In the genomic region with DNA sequence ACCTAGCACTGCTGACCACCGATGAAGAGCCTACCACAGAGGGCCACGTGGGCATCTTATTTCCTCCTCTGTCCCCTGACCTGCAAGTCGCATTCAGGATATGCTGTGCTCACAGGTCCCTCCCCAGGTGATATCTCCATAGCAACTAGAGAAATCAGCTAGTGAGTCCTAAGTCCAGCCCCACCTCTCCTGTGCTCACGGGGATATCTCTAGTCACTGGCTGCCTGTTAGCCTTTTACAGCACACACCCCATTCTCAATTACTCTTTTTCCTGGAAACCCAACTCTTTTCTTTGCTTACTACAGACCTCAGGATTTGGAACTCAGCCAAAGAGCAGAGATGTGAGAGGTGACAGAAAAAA, we compare ENCODE assay signal across 17 mouse cellular contexts. TPM values are rescaled to one million over a fixed set of nuclear protein-coding genes. Genes with fewer than 3 reads are reported as not detected.
DNase-seq lines count a peak whose midpoint lies in the region; ATAC-seq and TF ChIP-seq lines count a peak whose summit lies in the region.
"Had no signal": no experiment of that assay in that cellular context is flagged by ENCODE, and none has a peak within 500 bp of the region (broad histone marks: within the 10 kb centered on the region; RNA-seq: fewer than 3 reads in every experiment).

No protein-coding gene starts in this region.

- no peak for TF ChIP-seq EP300 in MEL (IDR thresholded peaks at IDR 0.05; ENCODE audit: low read depth in 1 of 2, low read length in 2 of 2)

- TF ChIP-seq RAD21 in MEL (IDR thresholded peaks at IDR 0.05; ENCODE audit: low read depth, low read length): no peak

- H3K4me2 ChIP-seq in hindbrain, embryonic 16.5 days (ENCODE audit: low read length): no peak overlapping the region
- H3K4me2 ChIP-seq: neural tube, embryonic 12.5 days had no signal

- peak overlapping the region; percentile 46 for H3K9ac ChIP-seq in MEL (ENCODE audit: control insufficient read depth, low read depth, low read length, poor library complexity, severe bottlenecking)
- no peak overlapping the region for H3K9ac ChIP-seq in hindbrain, embryonic 16.5 days (ENCODE audit: low read depth, low read length)
- H3K9ac ChIP-seq: neural tube, embryonic 12.5 days had no signal

- DNase-seq in kidney, postnatal 36 days: peak; percentile 26 to 33
- DNase-seq in kidney, postnatal 4 days: no peak
- DNase-seq in MEL (ENCODE audit: low read depth, low spot score): peak; percentile 81
- DNase-seq in brain, embryonic 14.5 days (ENCODE audit: low read depth): peak; percentile 41
- DNase-seq in right cerebral cortex, adult 2 months (ENCODE audit: low spot score in 2 of 2): no peak
- no peak for DNase-seq in cerebellum, adult 9-11 months
- DNase-seq: adrenal gland, postnatal 25 days; cerebellum, postnatal 25 days; kidney, adult 18-20 months; right cerebral cortex, postnatal 4 days; thymus, postnatal 14 days had no signal

- H3K27ac ChIP-seq in MEL (ENCODE audit: control insufficient read depth, low read depth, low read length): peak overlapping the region; percentile 62
- peak overlapping the region; percentile 85 for H3K27ac ChIP-seq in macrophage
- H3K27ac ChIP-seq in hindbrain, embryonic 16.5 days (ENCODE audit: low read depth, low read length): no peak overlapping the region
- H3K27ac ChIP-seq: hindbrain, embryonic 10.5 days; neural tube, embryonic 12.5 days had no signal

- TF ChIP-seq POLR2A in MEL (IDR thresholded peaks at IDR 0.05; ENCODE audit: control insufficient read depth in 1 of 2, insufficient read depth in 1 of 2, low read depth in 1 of 2, low read length in 2 of 2, poor library complexity in 1 of 2): no peak
- no peak for TF ChIP-seq POLR2A in brain, embryonic 14.5 days (IDR thresholded peaks at IDR 0.05; ENCODE audit: borderline replicate concordance, extremely low read depth, insufficient read depth, insufficient read length, poor library complexity, severe bottlenecking)

- H3K27me3 ChIP-seq in MEL (ENCODE audit: control insufficient read depth in 1 of 2, insufficient read depth in 2 of 2, low read length in 2 of 2): no peaks in the 10 kb centered on the region
- H3K27me3 ChIP-seq in hindbrain, embryonic 16.5 days (replicated peaks; ENCODE audit: control insufficient read depth, insufficient read depth, low read length): no peaks in the 10 kb centered on the region
- H3K27me3 ChIP-seq: megakaryocyte, embryonic 14.5 days; neural tube, embryonic 12.5 days had no signal

- H3K79me2 ChIP-seq in MEL (ENCODE audit: control insufficient read depth, insufficient read depth, low read length, poor library complexity): no peaks in the 10 kb centered on the region; the same call in 1 of the 2 replicates
- no peaks in the 10 kb centered on the region for H3K79me2 ChIP-seq in macrophage (ENCODE audit: inconsistent target)

- H3K36me3 ChIP-seq in MEL (ENCODE audit: control insufficient read depth in 1 of 2, insufficient read depth in 2 of 2, low read length in 2 of 2) (peaks cover 0 to 7% of the 10 kb centered on the region in 2 experiments; a peak in 2 of 4 replicates), macrophage (ENCODE audit: inconsistent target) (no peaks in the 10 kb centered on the region)
- H3K36me3 ChIP-seq in hindbrain, embryonic 16.5 days (ENCODE audit: control insufficient read depth, insufficient read depth, low read length): peaks cover 45% of the 10 kb centered on the region

- peaks cover 0 to 21% of the 10 kb centered on the region in 2 experiments; a peak in 3 of 4 replicates for H3K4me1 ChIP-seq in MEL (ENCODE audit: control insufficient read depth in 1 of 2, insufficient read depth in 2 of 2, low read length in 2 of 2)
- no peaks in the 10 kb centered on the region for H3K4me1 ChIP-seq in hindbrain, embryonic 16.5 days (ENCODE audit: control insufficient read depth, insufficient read depth, low read depth, low read length)
- H3K4me1 ChIP-seq: hindbrain, embryonic 10.5 days; neural tube, embryonic 12.5 days had no signal

- peak overlapping the region; percentile 0 to 20; a peak in 3 of 4 replicates for H3K4me3 ChIP-seq in MEL (ENCODE audit: control insufficient read depth in 1 of 2, insufficient read depth in 1 of 2, low read depth in 2 of 2, low read length in 2 of 2)
- H3K4me3 ChIP-seq in macrophage (ENCODE audit: inconsistent target): no peak overlapping the region
- no peak overlapping the region for H3K4me3 ChIP-seq in hindbrain, embryonic 16.5 days (ENCODE audit: low read length)
- H3K4me3 ChIP-seq: hindbrain, embryonic 10.5 days; megakaryocyte, embryonic 14.5 days; neural tube, embryonic 12.5 days had no signal

- no peak for ATAC-seq in hindbrain, embryonic 16.5 days
- ATAC-seq: activated CD4-positive, CD25-positive, alpha-beta regulatory T cell, adult 4 months had no signal

- no peaks in the 10 kb centered on the region for H3K9me3 ChIP-seq in MEL (replicated peaks; ENCODE audit: insufficient read depth, low read length)
- H3K9me3 ChIP-seq in hindbrain, embryonic 16.5 days (ENCODE audit: control insufficient read depth, low read length): peaks cover 7% of the 10 kb centered on the region; the same call in 1 of the 2 replicates
- H3K9me3 ChIP-seq: megakaryocyte, embryonic 14.5 days had no signal

- 77% methylated on average over 4 of the region's 4 CpGs for WGBS in macrophage (ENCODE audit: missing documents)
- WGBS in hindbrain, embryonic 16.5 days: 91% methylated on average over 4 of the region's 4 CpGs

- no peak for TF ChIP-seq CTCF in MEL (IDR thresholded peaks at IDR 0.05 in 2 of 3, conservative IDR thresholded peaks at IDR 0.05 in 1 of 3; ENCODE audit: control insufficient read depth in 1 of 3, insufficient read depth in 1 of 3, low read depth in 2 of 3, low read length in 3 of 3, poor library complexity in 1 of 3, severe bottlenecking in 1 of 3)
- no peak for TF ChIP-seq CTCF in brain, embryonic 14.5 days (IDR thresholded peaks at IDR 0.05; ENCODE audit: borderline replicate concordance, extremely low read depth, insufficient read depth, insufficient read length)

TF ChIP-seq in MEL, 35 proteins besides CTCF, POLR2A, EP300 and RAD21:
- no peak for TF ChIP-seq UBTF (IDR thresholded peaks at IDR 0.05; ENCODE audit: borderline replicate concordance, insufficient read depth, low read depth, low read length)
- TF ChIP-seq ZC3H11A (IDR thresholded peaks at IDR 0.05; ENCODE audit: low read depth, low read length): no peak
- TF ChIP-seq ETS1 (IDR thresholded peaks at IDR 0.05; ENCODE audit: low read depth, low read length): 0 out of 2 replicates have a peak, but pooled peaks have one; percentile 20
- no peak; the same call in 1 of the 2 replicates for TF ChIP-seq SIN3A (IDR thresholded peaks at IDR 0.05; ENCODE audit: low read length)
- no peak for TF ChIP-seq CHD2 (IDR thresholded peaks at IDR 0.05; ENCODE audit: low read length)
- TF ChIP-seq MYC (IDR thresholded peaks at IDR 0.05; ENCODE audit: low read depth, low read length): 0 out of 2 replicates have a peak, but pooled peaks have one; percentile 54
- peak; percentile 71; the same call in 1 of the 2 replicates for TF ChIP-seq BHLHE40 (IDR thresholded peaks at IDR 0.05; ENCODE audit: borderline replicate concordance, low read depth, low read length)

RNA-seq across cellular contexts. Expression of a gene that starts 28.1 kb away (rescaled TPM):
- total RNA-seq in MEL (2012; rRNA removed): 0.19 and 0.56 TPM in 2 replicates
- 1 to 10 TPM in 1 of 2 experiments, not detected in 1; 1.4 TPM for polyA plus RNA-seq in MEL (2012; ENCODE audit: insufficient read depth in 1 of 2, insufficient read length in 2 of 2, low read depth in 1 of 2, low replicate concordance in 2 of 2, missing spikeins in 1 of 2)
- 149 and 165 TPM in 2 replicates for polyA plus RNA-seq in brain, embryonic 14.5 days (2012; rRNA removed)
- 1 to 10 TPM in 23 of 26 experiments, under 1 TPM in 3; 0.34 to 9.5 (median 2.6) TPM for total RNA-seq in macrophage (2018; cell fraction: chromatin; rRNA removed)
- 10 to 100 TPM in 4 of 26 experiments, 1 to 10 TPM in 22; 5.2 to 11.7 (median 8.2) TPM for total RNA-seq in macrophage (2018; cell fraction: cytosol; rRNA removed)
- total RNA-seq in macrophage (2018; cell fraction: nucleus; rRNA removed): 10 to 100 TPM in 10 of 26 experiments, 1 to 10 TPM in 16; 2.4 to 20.5 (median 9.3) TPM
- 6.1 to 6.8 TPM (median 6.2 TPM) in 3 replicates for polyA plus RNA-seq in macrophage (2018)
- 249 and 257 TPM in 2 replicates for polyA plus RNA-seq in hindbrain, embryonic 16.5 days (2015; fragmentation: Nextera tagmentation; extraction: Ambion mirVana)

RNA-seq across cellular contexts. Expression of a gene that starts 30.2 kb away (rescaled TPM):
- 28.7 and 38.6 TPM in 2 replicates for total RNA-seq in MEL (2012; rRNA removed)
- 10 to 100 TPM in 1 of 2 experiments, not detected in 1; 34.1 TPM for polyA plus RNA-seq in MEL (2012; ENCODE audit: insufficient read depth in 1 of 2, insufficient read length in 2 of 2, low read depth in 1 of 2, low replicate concordance in 2 of 2, missing spikeins in 1 of 2)
- polyA plus RNA-seq in brain, embryonic 14.5 days (2012; rRNA removed): 45.2 and 49.2 TPM in 2 replicates
- 10 to 100 TPM; 12.0 to 87.7 (median 38.8) TPM for total RNA-seq in macrophage (2018; cell fraction: chromatin; rRNA removed)
- 100 to 1,000 TPM in 1 of 26 experiments, 10 to 100 TPM in 25; 33.3 to 101 (median 76.8) TPM for total RNA-seq in macrophage (2018; cell fraction: cytosol; rRNA removed)
- 10 to 100 TPM; 17.8 to 72.3 (median 36.9) TPM for total RNA-seq in macrophage (2018; cell fraction: nucleus; rRNA removed)
- polyA plus RNA-seq in macrophage (2018): 63.4 to 99.3 TPM (median 90.4 TPM) in 3 replicates
- 72.2 and 72.6 TPM in 2 replicates for polyA plus RNA-seq in hindbrain, embryonic 16.5 days (2015; fragmentation: Nextera tagmentation; extraction: Ambion mirVana)

Comparison
In these comparisons a context has a peak if more than half of its experiments do, and no peak if none do; other contexts are left out.
1. DNase-seq: peak in kidney, postnatal 36 days (2 of 2), MEL (single experiment) and brain, embryonic 14.5 days (single experiment); none in kidney, postnatal 4 days (0 of 2), right cerebral cortex, adult 2 months (0 of 2) and cerebellum, adult 9-11 months (single experiment).
2. H3K4me3 ChIP-seq: peak in MEL (2 of 2); none in macrophage (single experiment) and hindbrain, embryonic 16.5 days (single experiment).
3. RNA of a gene that starts 28.1 kb away (polyA plus RNA-seq): 249 to 257 TPM in hindbrain, embryonic 16.5 days and 149 to 165 TPM in brain, embryonic 14.5 days; 6.1 to 6.8 TPM in macrophage and 1.4 TPM in MEL; every median in the first group is over 10 times any median in the second.